In genomic region chr15:31753578-31754281, GRCm38 (mm10) we compare ENCODE assay signal across 10 mouse cellular contexts.
DNase-seq lines count a peak whose midpoint lies in the region; ATAC-seq and TF ChIP-seq lines count a peak whose summit lies in the region.
"Had no signal": no experiment of that assay in that cellular context is flagged by ENCODE, and none has a peak within 500 bp of the region (broad histone marks: within the 10 kb centered on the region; RNA-seq: fewer than 3 reads in every experiment).

No protein-coding gene starts in this region.

- H3K4me1 ChIP-seq in forebrain, embryonic 10.5 days = peaks cover 24% of the 10 kb centered on the region
- H3K4me1 ChIP-seq in forebrain, embryonic 16.5 days (replicated peaks; ENCODE audit: control insufficient read depth, insufficient read depth, low read length) = peaks cover 4% of the 10 kb centered on the region
- H3K4me1 ChIP-seq in embryonic facial prominence, embryonic 10.5 days = peaks cover 12% of the 10 kb centered on the region
- no peaks in the 10 kb centered on the region for H3K4me1 ChIP-seq in intestine, embryonic 16.5 days (ENCODE audit: control insufficient read depth, insufficient read depth, low read length)
- H3K4me1 ChIP-seq in liver, postnatal 0 days (ENCODE audit: insufficient read depth) = no peaks in the 10 kb centered on the region

- H3K27me3 ChIP-seq in forebrain, embryonic 10.5 days (ENCODE audit: poor library complexity, severe bottlenecking) = no peaks in the 10 kb centered on the region
- H3K27me3 ChIP-seq in forebrain, embryonic 16.5 days (replicated peaks; ENCODE audit: control insufficient read depth, insufficient read depth, low read length) = no peaks in the 10 kb centered on the region
- no peaks in the 10 kb centered on the region for H3K27me3 ChIP-seq in embryonic facial prominence, embryonic 10.5 days (replicated peaks; ENCODE audit: low read depth, poor library complexity, severe bottlenecking)
- no peaks in the 10 kb centered on the region for H3K27me3 ChIP-seq in intestine, embryonic 16.5 days (replicated peaks; ENCODE audit: control insufficient read depth, insufficient read depth, low read length)
- no peaks in the 10 kb centered on the region for H3K27me3 ChIP-seq in liver, postnatal 0 days (ENCODE audit: insufficient read depth, low read length)

- WGBS in forebrain, embryonic 10.5 days = 12% methylated on average over 14 of the region's 14 CpGs
- 13% methylated on average over 14 of the region's 14 CpGs for WGBS in forebrain, embryonic 16.5 days
- WGBS in embryonic facial prominence, embryonic 10.5 days = 25% methylated on average over 14 of the region's 14 CpGs
- 35% methylated on average over 14 of the region's 14 CpGs for WGBS in intestine, embryonic 16.5 days
- WGBS in liver, postnatal 0 days (ENCODE audit: insufficient replicate concordance) = 43% methylated on average over 14 of the region's 14 CpGs

- no peak for ATAC-seq in forebrain, embryonic 16.5 days
- ATAC-seq in intestine, embryonic 16.5 days = peak; percentile 33; the same call in 1 of the 2 replicates
- ATAC-seq in activated CD4-positive, CD25-positive, alpha-beta regulatory T cell, adult 4 months = no peak
- ATAC-seq in liver, postnatal 0 days = no peak

- peak; percentile 16 for DNase-seq in forebrain, embryonic 10.5 days (ENCODE audit: extremely low spot score, low spot score)
- peak; percentile 79 for DNase-seq in brain, embryonic 14.5 days (ENCODE audit: low read depth)
- peak; percentile 25 for DNase-seq in embryonic facial prominence, embryonic 10.5 days (ENCODE audit: low spot score)
- DNase-seq in adrenal gland, postnatal 10 days = no peak
- no peak for DNase-seq in liver, postnatal 0 days

- H3K36me3 ChIP-seq in forebrain, embryonic 10.5 days (replicated peaks) = no peaks in the 10 kb centered on the region
- H3K36me3 ChIP-seq in forebrain, embryonic 16.5 days (ENCODE audit: control insufficient read depth, insufficient read depth) = no peaks in the 10 kb centered on the region
- no peaks in the 10 kb centered on the region for H3K36me3 ChIP-seq in embryonic facial prominence, embryonic 10.5 days (replicated peaks)
- no peaks in the 10 kb centered on the region for H3K36me3 ChIP-seq in intestine, embryonic 16.5 days (ENCODE audit: control insufficient read depth, insufficient read depth, low read length)
- no peaks in the 10 kb centered on the region for H3K36me3 ChIP-seq in liver, postnatal 0 days (replicated peaks; ENCODE audit: insufficient read depth, low read length)
- H3K36me3 ChIP-seq: G1E had no signal

- H3K9me3 ChIP-seq in forebrain, embryonic 10.5 days = no peaks in the 10 kb centered on the region
- no peaks in the 10 kb centered on the region for H3K9me3 ChIP-seq in forebrain, embryonic 16.5 days (ENCODE audit: control insufficient read depth, low read length)
- H3K9me3 ChIP-seq in embryonic facial prominence, embryonic 10.5 days = no peaks in the 10 kb centered on the region
- no peaks in the 10 kb centered on the region for H3K9me3 ChIP-seq in intestine, embryonic 16.5 days (ENCODE audit: control insufficient read depth, low read length)
- H3K9me3 ChIP-seq in liver, postnatal 0 days (ENCODE audit: low read length) = no peaks in the 10 kb centered on the region
- H3K9me3 ChIP-seq: G1E had no signal

- no peak overlapping the region for H3K4me2 ChIP-seq in forebrain, embryonic 16.5 days (ENCODE audit: low read length)
- H3K4me2 ChIP-seq in intestine, embryonic 16.5 days (ENCODE audit: low read depth, low read length) = no peak overlapping the region
- H3K4me2 ChIP-seq in liver, postnatal 0 days (ENCODE audit: low read depth, low read length) = no peak overlapping the region

- H3K27ac ChIP-seq in forebrain, embryonic 10.5 days = peak overlapping the region; percentile 68
- no peak overlapping the region for H3K27ac ChIP-seq in forebrain, embryonic 16.5 days (ENCODE audit: low read length)
- no peak overlapping the region for H3K27ac ChIP-seq in embryonic facial prominence, embryonic 10.5 days (replicated peaks)
- no peak overlapping the region for H3K27ac ChIP-seq in intestine, embryonic 16.5 days (ENCODE audit: low read length)
- H3K27ac ChIP-seq in liver, postnatal 0 days (ENCODE audit: low read depth) = no peak overlapping the region
- H3K27ac ChIP-seq: liver, embryonic 14.5 days had no signal

- no peak overlapping the region for H3K9ac ChIP-seq in forebrain, embryonic 16.5 days (replicated peaks; ENCODE audit: low read depth, low read length)
- H3K9ac ChIP-seq in intestine, embryonic 16.5 days (ENCODE audit: low read depth, low read length) = no peak overlapping the region
- no peak overlapping the region for H3K9ac ChIP-seq in liver, postnatal 0 days (replicated peaks)
- H3K9ac ChIP-seq: liver, embryonic 14.5 days had no signal

- no peak for TF ChIP-seq POLR2A in brain, embryonic 14.5 days (IDR thresholded peaks at IDR 0.05; ENCODE audit: borderline replicate concordance, extremely low read depth, insufficient read depth, insufficient read length, poor library complexity, severe bottlenecking)

- TF ChIP-seq EP300 in liver, postnatal 0 days (IDR thresholded peaks at IDR 0.05; ENCODE audit: low read depth) = no peak

- H3K4me3 ChIP-seq in forebrain, embryonic 10.5 days = no peak overlapping the region; the same call in 1 of the 2 replicates
- H3K4me3 ChIP-seq in forebrain, embryonic 16.5 days (replicated peaks; ENCODE audit: low read length) = no peak overlapping the region
- no peak overlapping the region for H3K4me3 ChIP-seq in embryonic facial prominence, embryonic 10.5 days
- no peak overlapping the region for H3K4me3 ChIP-seq in intestine, embryonic 16.5 days (ENCODE audit: low read length)
- H3K4me3 ChIP-seq in liver, postnatal 0 days (ENCODE audit: low read depth, low read length) = no peak overlapping the region

- TF ChIP-seq CTCF in brain, embryonic 14.5 days (IDR thresholded peaks at IDR 0.05; ENCODE audit: borderline replicate concordance, extremely low read depth, insufficient read depth, insufficient read length) = no peak
- TF ChIP-seq CTCF in liver, postnatal 0 days (IDR thresholded peaks at IDR 0.05; ENCODE audit: low read depth) = no peak

Comparison
In these comparisons a context has a peak if more than half of its experiments do, and no peak if none do; other contexts are left out.
1. DNase-seq: peak in forebrain, embryonic 10.5 days (single experiment), brain, embryonic 14.5 days (single experiment) and embryonic facial prominence, embryonic 10.5 days (single experiment); none in adrenal gland, postnatal 10 days (single experiment) and liver, postnatal 0 days (single experiment).